Mouse (Mus musculus) kidney, adult 2 months (tissue): ENCODE measurements around the gene Abcb1b.

ENCODE experiments used
- CTCF ChIP-seq: fragments of 200-500 bp; conservative IDR thresholded peaks from 2 replicates; pipeline ENCODE4 v1.5.1; 2011; ENCODE audit warnings: low read depth, mild to moderate bottlenecking, control low read depth, low read length, moderate library complexity, mixed read lengths; ENCODE audit not compliant: insufficient read depth, insufficient read length
- POLR2A ChIP-seq: fragments of 200-500 bp; IDR thresholded peaks from one replicate; pipeline ENCODE4 v1.6.1; 2011; ENCODE audit warnings: low read depth, low read length, control low read depth

GRCm38 (mm10) chr5:8872979-8873915 is 75.3 kb downstream of the Abcb1b start:
- TF ChIP-seq CTCF (no peak), POLR2A (no peak)
